Mouse (Mus musculus): ENCODE data around the gene St3gal2.
"Not testable (repeated sequence)": the region's sequence is repeated elsewhere in the genome, so short reads cannot be mapped to it uniquely, and the experiment has no call there.

Gene St3gal2

GRCm38 (mm10) chr8:110919341-110920031 lies at the start of gene St3gal2:
Gene St3gal2, plus strand, starts transcription at chr8:110919922.
- DNase-seq (ENCODE audit: low read depth, low spot score): peak; percentile 97

GRCm38 (mm10) chr8:110870501-110870900 lies 49.2 kb upstream of the St3gal2 start:
- DNase-seq (ENCODE audit: low read depth, low spot score): peak; percentile 50

GRCm38 (mm10) chr8:110877862-110878261 lies 41.9 kb upstream of the St3gal2 start:
- DNase-seq (ENCODE audit: low read depth, low spot score): no peak

GRCm38 (mm10) chr8:110881741-110882310 lies 37.9 kb upstream of the St3gal2 start:
- DNase-seq (ENCODE audit: low read depth, low spot score): no peak

- no peak for DNase-seq (ENCODE audit: low read depth, low spot score)
These were observed 35.9 kb upstream of the St3gal2 start for GRCm38 (mm10) chr8:110883824-110884223.

- no peak for DNase-seq (ENCODE audit: low read depth, low spot score)
These were observed 33.1 kb upstream of the St3gal2 start for GRCm38 (mm10) chr8:110886634-110887033.

- no peak for DNase-seq (ENCODE audit: low read depth, low spot score)
These were observed 32.2 kb upstream of the St3gal2 start for GRCm38 (mm10) chr8:110887551-110887950.

- DNase-seq (ENCODE audit: low read depth, low spot score): no peak
These were observed 31.3 kb upstream of the St3gal2 start for GRCm38 (mm10) chr8:110888441-110888840.

- no peak for DNase-seq (ENCODE audit: low read depth, low spot score)
These were observed 30.9 kb upstream of the St3gal2 start for GRCm38 (mm10) chr8:110888860-110889259.

GRCm38 (mm10) chr8:110889904-110890470 lies 29.7 kb upstream of the St3gal2 start:
- no peak for DNase-seq (ENCODE audit: low read depth, low spot score)

- DNase-seq (ENCODE audit: low read depth, low spot score): peak; percentile 48
These were observed 27.7 kb upstream of the St3gal2 start for GRCm38 (mm10) chr8:110892040-110892439.

GRCm38 (mm10) chr8:110892913-110893312 lies 26.8 kb upstream of the St3gal2 start:
- no peak for DNase-seq (ENCODE audit: low read depth, low spot score)

- DNase-seq (ENCODE audit: low read depth, low spot score): peak; percentile 62
These were observed 24.9 kb upstream of the St3gal2 start for GRCm38 (mm10) chr8:110894851-110895250.

- DNase-seq (ENCODE audit: low read depth, low spot score): no peak
These were observed 24.5 kb upstream of the St3gal2 start for GRCm38 (mm10) chr8:110895254-110895653.

GRCm38 (mm10) chr8:110895812-110896211 lies 23.9 kb upstream of the St3gal2 start:
- DNase-seq (ENCODE audit: low read depth, low spot score): no peak

GRCm38 (mm10) chr8:110897495-110897894 lies 22.2 kb upstream of the St3gal2 start:
- DNase-seq (ENCODE audit: low read depth, low spot score): no peak

GRCm38 (mm10) chr8:110901056-110901455 lies 18.7 kb upstream of the St3gal2 start:
- no peak for DNase-seq (ENCODE audit: low read depth, low spot score)

GRCm38 (mm10) chr8:110901839-110902578 lies 17.7 kb upstream of the St3gal2 start, which contains the start of gene Fuk:
Gene Fuk, minus strand, starts transcription at chr8:110902488.
- peak; percentile 83 for DNase-seq (ENCODE audit: low read depth, low spot score)

GRCm38 (mm10) chr8:110902579-110902965 lies 17.1 kb upstream of the St3gal2 start:
- no peak for DNase-seq (ENCODE audit: low read depth, low spot score)

GRCm38 (mm10) chr8:110905404-110905803 lies 14.3 kb upstream of the St3gal2 start:
- DNase-seq (ENCODE audit: low read depth, low spot score): no peak

- DNase-seq (ENCODE audit: low read depth, low spot score): no peak
These were observed 13.0 kb upstream of the St3gal2 start for GRCm38 (mm10) chr8:110906682-110907081.

GRCm38 (mm10) chr8:110909850-110910249 lies 9.9 kb upstream of the St3gal2 start:
- not testable (repeated sequence) for DNase-seq (ENCODE audit: low read depth, low spot score)

Measured in ZHBTc4 (cell line).